Mouse (Mus musculus) ovary, postnatal 36 days (tissue): ENCODE data around the gene Garem2.
A peak's percentile ranks its signal among the peaks of the same experiment; 100 is the strongest.

Experiments used
- DNase-seq: peaks from one replicate; pipeline ENCODE4 v3.0.0; 2022; ENCODE audit warnings: low spot score, mixed read lengths

Gene Garem2

GRCm38 (mm10) chr5:30111771-30112170 is 6.8 kb downstream of the Garem2 start:
- no peak for DNase-seq

DNA sequence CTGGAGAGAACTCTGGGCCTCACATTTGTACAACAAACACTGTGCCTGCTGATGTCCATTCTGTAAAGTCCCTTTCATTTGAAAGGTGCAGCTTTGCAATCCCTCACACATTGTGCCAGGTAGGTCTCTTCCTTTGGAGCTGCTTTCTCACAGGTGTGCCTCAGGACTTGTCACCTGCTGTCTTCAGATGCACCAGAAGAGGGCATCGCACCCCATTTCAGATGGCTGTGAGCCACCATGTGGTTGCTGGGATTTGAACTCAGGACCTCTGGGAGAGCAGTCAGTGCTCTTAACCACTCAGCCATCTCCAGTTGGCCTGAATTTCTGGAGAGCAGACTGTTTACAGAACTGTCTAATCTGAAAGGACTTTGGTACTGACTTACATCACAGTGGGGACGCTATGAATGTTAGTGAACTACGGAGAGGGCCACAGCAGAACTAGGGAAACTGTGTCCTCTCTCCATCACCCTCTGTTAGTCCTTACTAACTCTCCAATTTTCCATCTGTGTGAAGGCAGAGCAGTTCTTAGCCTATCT is 7.6 kb downstream of the Garem2 start:
- DNase-seq = no peak

GRCm38 (mm10) chr5:30113881-30114760 is 9.2 kb downstream of the Garem2 start:
- peak; percentile 73 for DNase-seq

- DNase-seq = no peak
These were observed 9.8 kb downstream of the Garem2 start for GRCm38 (mm10) chr5:30114761-30115140.

DNA sequence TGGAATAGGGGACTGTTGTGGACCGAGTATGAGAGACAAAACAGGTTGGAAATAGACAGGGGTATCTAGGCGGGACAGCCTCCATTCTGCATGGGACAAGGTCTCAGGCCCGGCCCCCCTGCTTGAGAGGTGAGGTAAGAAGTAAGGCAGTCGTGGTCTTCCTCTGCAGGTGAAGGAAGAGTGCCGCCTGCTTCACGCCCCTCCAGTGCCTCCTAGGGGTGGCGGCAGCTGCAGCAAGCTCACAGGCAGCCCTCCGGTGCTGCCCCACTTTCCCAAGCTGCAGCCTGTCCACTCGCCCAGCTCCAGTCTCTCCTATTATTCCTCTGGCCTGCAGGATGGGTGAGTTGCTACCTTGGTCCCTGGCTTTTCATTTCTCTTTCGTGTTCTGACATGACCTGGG is 10.8 kb downstream of the Garem2 start:
- no peak for DNase-seq

DNA sequence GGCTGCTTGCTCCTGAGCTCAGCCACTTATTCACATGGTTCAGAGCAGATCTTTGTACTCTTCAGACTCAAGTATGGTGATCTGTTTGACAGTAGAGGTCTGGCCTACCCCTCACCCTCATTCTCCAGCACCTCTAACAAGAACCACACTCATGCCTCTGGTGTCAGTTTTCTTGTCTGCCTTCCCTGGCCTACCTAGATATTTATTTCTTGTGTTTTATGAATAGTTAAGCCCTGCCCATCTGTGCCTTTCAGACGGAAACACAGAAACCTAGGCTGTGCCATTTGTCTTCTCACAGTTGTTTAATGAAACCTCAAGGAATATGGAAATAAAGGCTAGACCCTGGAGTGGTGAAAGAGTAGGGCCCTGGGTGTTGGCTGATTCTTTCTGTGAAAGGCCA is 13.1 kb downstream of the Garem2 start:
- no peak for DNase-seq

DNA sequence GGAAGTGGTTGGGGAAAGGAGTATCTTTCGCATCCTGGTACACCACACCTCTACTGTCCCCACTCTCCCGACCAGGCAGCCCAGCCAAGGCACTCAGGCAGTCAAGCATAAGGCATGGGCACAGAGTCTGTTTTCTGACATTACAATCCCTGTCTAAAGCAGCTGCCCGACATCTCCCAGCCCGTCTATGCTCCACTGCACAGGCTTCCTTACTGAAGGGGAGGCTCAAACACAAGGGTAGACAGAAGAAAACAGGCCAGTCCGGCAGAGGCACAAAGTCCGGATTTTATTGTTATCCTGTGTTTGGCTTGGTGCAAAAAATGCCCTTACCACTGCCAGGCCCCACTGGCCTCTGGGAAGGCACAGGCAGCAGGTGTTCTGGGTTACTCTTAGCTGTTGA is 14.2 kb downstream of the Garem2 start:
- no peak for DNase-seq

DNA sequence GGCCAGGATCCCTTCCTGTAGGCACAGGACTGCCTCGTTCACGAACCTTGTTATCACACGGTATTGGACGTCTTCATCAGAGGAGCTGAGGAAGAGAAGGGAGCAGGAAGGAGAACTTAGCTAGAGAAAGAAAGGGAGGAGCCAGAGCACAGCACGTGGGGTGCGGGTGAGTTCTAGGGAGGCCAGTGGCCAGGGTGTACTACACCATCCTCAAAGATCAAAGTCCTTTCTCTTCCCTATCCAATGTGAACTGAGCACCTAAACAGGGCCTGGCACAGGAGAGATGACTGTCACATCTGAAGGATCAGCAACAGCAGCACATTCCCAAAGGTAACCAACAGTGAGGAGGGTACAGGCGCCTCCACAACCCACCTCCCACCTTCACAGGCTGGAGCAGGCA is 15.1 kb downstream of the Garem2 start:
- no peak for DNase-seq

DNA sequence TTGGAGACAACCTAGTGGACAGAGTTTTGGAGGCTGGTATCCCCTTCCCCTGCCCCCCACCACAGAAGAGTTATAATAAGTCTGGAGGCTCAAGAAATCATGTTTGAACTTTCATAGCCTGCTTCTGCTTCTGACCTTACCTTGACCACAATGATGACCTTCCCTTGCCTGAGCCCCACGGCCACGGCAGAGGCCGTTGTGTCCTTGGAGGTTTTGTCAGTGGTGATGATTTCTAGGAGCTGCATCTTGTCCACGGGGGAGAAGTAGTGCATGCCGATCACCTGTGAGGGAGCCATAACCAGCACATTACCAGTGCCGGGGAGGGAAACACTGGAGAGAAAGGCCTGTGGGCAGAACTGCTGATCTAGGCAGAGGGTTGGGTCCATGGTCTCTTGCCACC is 17.5 kb downstream of the Garem2 start:
- no peak for DNase-seq

DNA sequence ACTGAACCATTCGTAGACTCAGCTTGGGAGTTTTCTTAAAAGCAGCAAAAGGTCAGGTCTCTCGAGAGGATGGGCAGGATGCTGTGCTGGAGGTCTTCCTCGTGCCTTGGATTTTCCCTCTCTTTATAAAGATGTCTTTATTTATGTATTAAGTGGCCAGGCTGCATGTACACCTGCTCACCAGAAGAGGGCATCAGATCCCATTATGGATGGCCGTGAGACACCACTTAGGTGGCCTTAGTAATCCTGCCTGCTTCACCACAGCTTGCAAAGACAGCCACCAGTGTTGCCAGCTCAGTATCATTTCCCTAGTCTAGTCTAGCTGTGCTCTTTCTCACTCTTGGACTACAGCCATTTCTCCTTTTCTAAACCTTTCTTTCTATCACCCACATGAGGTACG is 20.6 kb downstream of the Garem2 start:
- no peak for DNase-seq

DNA sequence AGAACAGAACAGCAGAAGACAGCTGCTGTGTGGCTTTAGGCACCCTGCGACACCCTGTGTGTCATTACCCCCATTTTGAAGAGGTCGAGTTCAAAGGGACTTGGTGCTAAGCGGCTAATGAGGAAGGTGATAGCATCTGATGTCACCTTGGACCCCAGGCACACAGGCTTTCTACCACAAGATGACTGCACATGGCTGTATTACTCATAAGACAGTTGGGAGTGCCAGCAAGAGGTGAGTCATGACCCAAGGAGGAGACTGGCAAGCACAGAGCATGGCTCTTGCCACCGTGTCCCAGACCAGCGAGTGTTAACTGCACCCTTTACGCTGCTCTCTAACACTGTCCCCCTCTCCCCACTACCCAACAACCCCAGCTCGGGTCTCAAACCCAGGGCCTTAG is 21.8 kb downstream of the Garem2 start:
- DNase-seq = no peak

DNA sequence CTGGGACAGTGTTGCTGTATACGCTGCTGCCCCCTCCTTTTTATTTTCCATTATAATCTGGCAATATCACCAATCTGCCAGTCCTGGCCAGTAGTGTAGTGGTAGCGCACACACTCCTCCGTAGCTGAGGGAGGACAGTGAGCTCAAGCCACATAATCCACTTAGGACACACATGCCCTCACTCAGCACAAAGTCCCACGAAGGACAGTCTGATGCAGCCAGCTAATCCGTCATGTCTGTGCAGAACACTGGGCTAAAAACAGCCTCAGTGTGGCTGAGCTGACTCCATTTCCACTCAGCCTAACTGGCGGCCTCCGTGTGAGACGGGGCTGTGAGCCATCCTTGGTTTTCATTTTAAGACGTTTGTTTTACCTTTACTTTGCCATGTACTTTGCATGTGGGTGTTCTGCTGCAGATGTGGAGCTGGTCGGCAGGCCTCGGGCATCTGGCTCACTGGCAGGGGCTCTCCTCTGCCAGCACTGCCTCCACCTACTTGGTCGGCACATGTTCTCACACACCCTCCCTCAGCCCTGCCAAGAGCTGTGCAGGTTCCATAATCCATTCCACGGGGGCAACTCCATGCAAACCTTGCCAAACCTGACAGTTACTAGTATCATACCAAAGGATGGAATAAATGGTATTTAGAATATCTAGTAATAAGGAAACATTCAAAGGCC is 23.1 kb downstream of the Garem2 start:
- no peak for DNase-seq

DNA sequence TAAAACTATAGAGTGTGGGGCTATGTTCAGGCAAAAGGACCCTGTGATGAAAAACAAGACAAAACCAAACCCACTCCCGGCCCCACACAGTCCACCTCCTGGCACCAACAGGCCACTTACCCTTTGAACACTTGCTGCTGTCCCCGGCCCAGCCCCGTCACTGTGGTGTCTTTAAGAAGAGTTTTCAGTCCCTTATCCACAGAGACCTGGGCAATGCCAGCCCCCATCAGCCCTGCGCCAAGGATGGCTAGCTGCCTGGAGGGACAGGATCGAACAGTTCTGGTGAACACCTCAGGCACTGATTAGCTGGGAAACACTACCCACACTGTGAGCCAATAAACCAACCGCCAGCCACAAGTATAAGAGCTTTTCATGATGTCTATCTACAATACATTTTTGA is 23.7 kb downstream of the Garem2 start:
- no peak for DNase-seq

GRCm38 (mm10) chr5:30131246-30131645 is 26.3 kb downstream of the Garem2 start:
- DNase-seq = no peak

- no peak for DNase-seq
These were observed 27.2 kb downstream of the Garem2 start for GRCm38 (mm10) chr5:30132173-30132572.

DNA sequence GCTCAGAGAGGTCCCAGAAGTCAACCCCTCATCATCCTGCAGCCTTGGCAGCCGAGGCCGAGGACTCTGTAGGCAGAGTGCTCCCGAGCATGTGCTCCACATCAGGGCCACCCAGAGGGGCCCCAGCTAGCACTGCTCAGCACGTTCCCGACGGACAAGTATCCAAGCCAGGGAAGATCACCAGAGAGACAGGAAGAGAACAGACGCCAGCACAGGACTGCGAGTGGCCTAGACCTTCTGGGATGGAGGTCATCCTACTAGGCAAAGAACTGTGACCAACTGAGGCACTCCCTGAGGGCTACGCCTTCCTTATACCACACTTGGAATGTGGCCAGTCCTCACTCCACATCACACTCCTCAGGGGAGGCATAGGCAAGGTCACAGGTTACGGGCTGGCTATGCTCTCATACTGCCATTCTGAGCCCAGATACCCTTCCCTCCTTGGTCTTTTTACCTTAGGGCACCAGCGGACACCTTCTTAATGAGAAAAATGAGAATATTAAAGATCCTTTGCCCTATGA is 30.8 kb downstream of the Garem2 start:
- DNase-seq = no peak

DNA sequence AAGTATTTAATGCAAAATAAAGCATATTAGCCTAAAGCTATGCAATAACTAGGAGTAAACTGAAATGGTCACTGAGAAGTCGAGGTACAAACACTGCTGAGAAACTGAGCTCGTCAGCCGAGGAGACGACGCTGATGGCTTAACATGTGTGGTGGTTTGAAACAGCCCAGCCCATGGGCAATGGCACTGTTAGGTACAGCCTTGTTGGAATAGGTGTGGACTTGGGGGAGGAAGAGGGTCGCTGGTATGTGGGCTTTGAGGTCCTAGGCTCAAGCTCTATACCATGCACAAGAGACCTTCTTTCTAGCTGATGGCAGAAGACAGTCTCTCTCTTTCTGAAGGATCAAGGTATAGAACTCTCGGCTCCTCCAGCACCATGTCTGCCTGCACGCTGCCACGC is 32.3 kb downstream of the Garem2 start:
- no peak for DNase-seq

DNA sequence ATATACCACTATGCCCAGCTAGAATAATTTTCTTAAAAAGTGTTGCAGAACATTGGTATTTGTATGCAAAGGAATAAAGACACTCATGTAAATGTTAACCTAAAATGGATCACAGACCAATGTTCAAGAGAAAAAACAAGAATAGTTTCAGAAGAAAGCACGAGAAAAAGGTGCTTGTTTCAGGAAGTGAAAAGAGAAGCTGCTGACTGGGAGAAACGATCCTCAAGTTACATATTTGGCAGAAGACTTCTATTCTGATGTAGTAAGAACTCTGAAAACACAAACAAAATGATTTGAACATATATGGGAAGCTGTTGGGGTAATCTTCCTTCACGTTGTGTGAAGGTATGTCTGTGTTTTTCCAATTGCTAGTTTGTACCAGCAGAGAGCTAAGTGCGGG is 33.2 kb downstream of the Garem2 start:
- no peak for DNase-seq

DNA sequence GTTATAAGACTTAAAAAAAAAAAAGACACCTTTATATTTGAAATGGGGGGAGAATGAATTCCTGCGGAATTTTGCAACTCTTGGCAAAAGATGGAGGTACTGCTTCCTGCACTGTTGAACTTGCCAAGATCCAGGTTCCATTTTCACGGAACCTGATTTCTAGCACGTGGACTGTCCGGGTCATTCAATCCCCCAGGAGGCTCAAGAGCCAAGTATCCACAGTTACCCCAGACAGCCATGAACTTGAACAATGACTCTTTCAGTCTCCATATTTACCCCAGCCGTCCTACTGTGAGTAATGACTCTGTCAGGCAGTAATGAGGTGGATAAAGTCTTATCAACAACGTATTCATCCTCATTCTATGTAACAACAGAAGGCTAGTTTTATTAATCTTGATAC is 41.6 kb downstream of the Garem2 start:
- DNase-seq = no peak

DNA sequence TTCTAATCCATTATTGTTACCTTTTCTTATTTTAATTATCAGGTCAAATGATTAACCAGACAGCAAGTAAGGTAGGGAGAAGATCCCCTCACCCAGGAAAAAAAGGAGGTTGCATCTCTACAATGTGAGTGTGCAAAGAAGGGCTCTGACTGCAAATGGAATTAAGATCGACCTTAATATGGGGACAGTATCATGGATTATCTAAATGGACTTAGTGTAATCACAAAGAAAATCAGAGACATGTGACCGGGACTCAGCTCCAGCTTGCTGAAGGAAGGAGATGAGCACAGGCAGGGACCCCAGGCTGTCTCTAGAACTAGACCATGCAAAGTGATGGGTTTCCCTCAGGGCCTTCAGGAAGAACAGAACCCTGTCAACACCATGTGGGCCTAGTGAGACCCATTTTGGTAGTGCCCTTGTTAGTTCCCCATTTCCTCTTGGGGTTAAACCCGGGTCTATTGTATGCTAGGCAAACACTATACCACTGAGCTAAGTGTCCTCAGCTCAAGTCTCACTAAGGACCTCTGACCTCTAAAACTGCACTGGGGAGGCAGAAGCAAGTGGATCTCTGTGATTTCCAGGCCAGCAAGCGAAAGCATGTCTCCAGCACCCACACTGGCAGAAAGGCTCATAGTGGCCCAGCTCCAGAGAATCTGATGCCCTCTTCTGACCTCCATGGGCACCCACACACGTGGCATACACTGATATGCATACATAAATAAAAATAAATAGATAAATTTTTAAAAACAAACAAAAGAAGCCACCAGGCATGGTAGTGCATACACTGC is 43.4 kb downstream of the Garem2 start:
- no peak for DNase-seq

GRCm38 (mm10) chr5:30152007-30152406 is 47.0 kb downstream of the Garem2 start:
- DNase-seq = no peak

DNA sequence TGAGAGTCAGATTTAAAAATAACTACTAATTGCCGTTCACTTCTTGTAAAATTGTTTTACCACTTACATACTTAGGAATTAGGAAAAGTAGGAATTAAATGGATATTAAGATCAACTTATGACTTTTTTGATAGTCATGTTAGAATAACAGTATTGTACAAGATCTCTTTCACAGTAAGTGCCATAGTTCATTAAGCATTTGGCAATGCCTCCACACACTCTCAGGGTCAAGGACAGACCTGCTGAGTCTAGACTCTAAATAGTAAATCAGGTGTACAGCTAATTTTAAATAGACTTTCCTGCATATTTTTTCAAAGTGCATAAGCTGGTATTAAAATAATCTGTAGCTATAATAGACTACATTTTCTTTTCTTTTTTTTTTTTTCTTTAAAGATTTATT is 47.5 kb downstream of the Garem2 start:
- DNase-seq = no peak
